Comparison of ENCODE assay signal across 8 mouse cellular contexts in genomic region chr16:75446901-75447514, GRCm38 (mm10).
DNase-seq lines count a peak whose midpoint lies in the region; ATAC-seq and TF ChIP-seq lines count a peak whose summit lies in the region.

No protein-coding gene starts in this region.

- TF ChIP-seq EP300 in lung, postnatal 0 days (IDR thresholded peaks at IDR 0.05) = no peak
- TF ChIP-seq EP300 in liver, postnatal 0 days (IDR thresholded peaks at IDR 0.05; ENCODE audit: low read depth) = no peak

- H3K27me3 ChIP-seq in lung, postnatal 0 days (replicated peaks; ENCODE audit: insufficient read depth, low read length) = no peaks in the 10 kb centered on the region
- no peaks in the 10 kb centered on the region for H3K27me3 ChIP-seq in liver, postnatal 0 days (ENCODE audit: insufficient read depth, low read length)

- H3K9me3 ChIP-seq in lung, postnatal 0 days (ENCODE audit: low read length) = no peaks in the 10 kb centered on the region
- H3K9me3 ChIP-seq in liver, postnatal 0 days (ENCODE audit: low read length) = no peaks in the 10 kb centered on the region

- no peak overlapping the region for H3K9ac ChIP-seq in lung, postnatal 0 days (replicated peaks; ENCODE audit: low read depth)
- no peak overlapping the region for H3K9ac ChIP-seq in liver, postnatal 0 days (replicated peaks)

- 3% methylated on average over 14 of the region's 14 CpGs for WGBS in lung, postnatal 0 days
- 5% methylated on average over 14 of the region's 14 CpGs for WGBS in liver, postnatal 0 days (ENCODE audit: insufficient replicate concordance)

- H3K4me2 ChIP-seq in lung, postnatal 0 days (replicated peaks; ENCODE audit: low read depth, low read length) = no peak overlapping the region
- no peak overlapping the region for H3K4me2 ChIP-seq in liver, postnatal 0 days (ENCODE audit: low read depth, low read length)

- no peak for TF ChIP-seq CTCF in lung, postnatal 0 days (IDR thresholded peaks at IDR 0.05)
- no peak for TF ChIP-seq CTCF in liver, postnatal 0 days (IDR thresholded peaks at IDR 0.05; ENCODE audit: low read depth)

- H3K27ac ChIP-seq in lung, postnatal 0 days (ENCODE audit: low read length) = no peak overlapping the region
- H3K27ac ChIP-seq in liver, postnatal 0 days (ENCODE audit: low read depth) = no peak overlapping the region

- peak; percentile 4 for DNase-seq in lung, postnatal 0 days (ENCODE audit: low spot score)
- DNase-seq in lung, adult 18-20 months = no peak
- peak; percentile 2 to 32 for DNase-seq in kidney, postnatal 25 days
- peak; percentile 30 for DNase-seq in right cerebral cortex, postnatal 4 days
- DNase-seq in liver, postnatal 0 days = no peak
- DNase-seq in urinary bladder, adult 18-20 months (ENCODE audit: low spot score in 2 of 2) = no peak

- no peaks in the 10 kb centered on the region for H3K4me1 ChIP-seq in lung, postnatal 0 days (ENCODE audit: insufficient read depth, low read depth, low read length)
- no peaks in the 10 kb centered on the region for H3K4me1 ChIP-seq in liver, postnatal 0 days (ENCODE audit: insufficient read depth)

- H3K36me3 ChIP-seq in lung, postnatal 0 days (ENCODE audit: insufficient read depth, low read length) = no peaks in the 10 kb centered on the region
- H3K36me3 ChIP-seq in liver, postnatal 0 days (replicated peaks; ENCODE audit: insufficient read depth, low read length) = no peaks in the 10 kb centered on the region

- H3K4me3 ChIP-seq in lung, postnatal 0 days (ENCODE audit: low read depth, low read length) = no peak overlapping the region
- no peak overlapping the region for H3K4me3 ChIP-seq in liver, postnatal 0 days (ENCODE audit: low read depth, low read length)

- no peak for ATAC-seq in lung, postnatal 0 days
- 0 out of 2 replicates have a peak, but pooled peaks have one; percentile 30 for ATAC-seq in erythroid progenitor cell, adult 5-6 weeks (replicated peaks; ENCODE audit: low FRiP score, poor library complexity, severe bottlenecking)
- ATAC-seq in megakaryocyte-erythroid progenitor cell, adult 5-6 weeks (replicated peaks; ENCODE audit: low FRiP score, low TSS enrichment, poor library complexity, severe bottlenecking) = 0 out of 2 replicates have a peak, but pooled peaks have one; percentile 41
- no peak for ATAC-seq in liver, postnatal 0 days

Comparison
In these comparisons a context has a peak if more than half of its experiments do, and no peak if none do; other contexts are left out.
1. DNase-seq: peak in lung, postnatal 0 days (single experiment), kidney, postnatal 25 days (2 of 2) and right cerebral cortex, postnatal 4 days (single experiment); none in lung, adult 18-20 months (0 of 2), liver, postnatal 0 days (single experiment) and urinary bladder, adult 18-20 months (0 of 2).
2. ATAC-seq: peak in erythroid progenitor cell, adult 5-6 weeks (single experiment) and megakaryocyte-erythroid progenitor cell, adult 5-6 weeks (single experiment); none in lung, postnatal 0 days (single experiment) and liver, postnatal 0 days (single experiment).